Mouse (Mus musculus) heart, embryonic 11.5 days (tissue): Measurements from ENCODE around the gene Grwd1. TPM values are rescaled to one million over a fixed set of nuclear protein-coding genes. Genes with fewer than 3 reads are reported as not detected.

Experiments
- ATAC-seq: fragments of 200-750 bp; cut with Nextera tagmentation; replicated peaks from 2 replicates; pipeline ENCODE4 v1.8.0; 2017; ENCODE audit warnings: moderate library complexity; ENCODE audit not compliant: insufficient number of reproducible peaks, low FRiP score, low TSS enrichment
- H3K27ac ChIP-seq: fragments of 300-500 bp; sonication (generic); 2 replicates; pipeline ENCODE4 v1.5.1; 2014; ENCODE audit warnings: mild to moderate bottlenecking, low read depth, low read length
- H3K27me3 ChIP-seq: fragments of 300-500 bp; sonication (generic); 2 replicates; pipeline ENCODE4 v1.6.1; 2014; ENCODE audit warnings: mild to moderate bottlenecking, low read length, mixed read lengths; ENCODE audit not compliant: control insufficient read depth, insufficient read depth
- H3K36me3 ChIP-seq: fragments of 300-500 bp; sonication (generic); 2 replicates; pipeline ENCODE4 v1.6.1; 2014; ENCODE audit warnings: mild to moderate bottlenecking, low read length, moderate library complexity, mixed read lengths; ENCODE audit not compliant: control insufficient read depth, insufficient read depth
- H3K4me1 ChIP-seq: fragments of 300-500 bp; sonication (generic); 2 replicates; pipeline ENCODE4 v1.6.1; 2014; ENCODE audit warnings: low read length; ENCODE audit not compliant: control insufficient read depth, insufficient read depth
- H3K4me2 ChIP-seq: fragments of 300-500 bp; sonication (generic); 2 replicates; pipeline ENCODE4 v1.6.1; 2014; ENCODE audit warnings: mild to moderate bottlenecking, moderate library complexity
- H3K4me3 ChIP-seq: fragments of 300-500 bp; sonication (generic); 2 replicates; pipeline ENCODE4 v1.5.1; 2014; ENCODE audit warnings: low read depth, low read length
- H3K9ac ChIP-seq: fragments of 300-500 bp; sonication (generic); 2 replicates; pipeline ENCODE4 v1.6.1; 2014; ENCODE audit warnings: mild to moderate bottlenecking, low read depth, low read length, moderate library complexity
- H3K9me3 ChIP-seq: fragments of 300-500 bp; sonication (generic); replicated peaks from 2 replicates; pipeline ENCODE4 v1.6.1; 2016; ENCODE audit warnings: low read length; ENCODE audit not compliant: control insufficient read depth
- WGBS: fragments of 180-500 bp; shearing (Covaris S2); extraction: QIAGEN DNeasy Blood & Tissue Kit; methylation state at CpG from one replicate; pipeline ENCODE4 v1.1.7; 2014; ENCODE audit not compliant: insufficient replicate concordance; 5-methylcytosine and 5-hydroxymethylcytosine counted together
- polyA plus RNA-seq: library from polyadenylated mRNA; unstranded; fragments of >200 nt; fragmentation: Nextera tagmentation; extraction: Ambion mirVana; gene quantifications from 2 replicates; pipeline ENCODE4 v1.2.1, GENCODE M21; 2014

Grwd1 gene
- polyA plus RNA-seq, 1 experiment from 2014 or later = 48.7 TPM

DNA sequence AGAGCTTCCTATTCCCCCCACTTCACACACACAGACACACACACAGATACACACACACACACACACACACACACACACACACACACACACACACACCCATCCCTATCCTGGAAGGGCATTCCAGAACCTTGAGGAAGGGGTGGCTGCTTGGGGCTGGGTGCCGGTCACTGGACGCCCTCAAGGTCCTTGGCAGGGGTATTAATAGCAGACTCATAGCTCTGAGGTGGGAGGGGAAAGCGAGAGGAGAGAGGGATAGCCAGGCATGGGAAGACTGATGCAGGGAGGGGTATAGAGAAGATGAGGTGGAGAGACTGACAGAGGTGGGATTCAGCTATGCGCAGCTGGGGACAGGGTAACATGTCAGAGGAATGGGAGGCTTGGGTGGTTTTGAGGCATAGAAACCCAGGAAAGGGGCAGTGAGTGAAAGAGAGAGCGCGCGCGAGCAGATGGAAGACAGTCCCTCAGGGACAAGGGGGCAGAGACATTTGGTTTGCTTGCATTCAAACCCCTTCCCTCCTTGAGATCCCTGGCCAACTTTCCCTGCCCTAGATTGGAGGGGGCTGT is 38.4 kb upstream of the Grwd1 start:
- H3K4me1 ChIP-seq = peaks cover 23% of the 10 kb centered on the region
- H3K9ac ChIP-seq = 0 out of 2 replicates have a peak overlapping the region, but pooled peaks have one; percentile 39
- peaks cover 57% of the 10 kb centered on the region for H3K27me3 ChIP-seq
- H3K4me2 ChIP-seq = peak overlapping the region; percentile 54
- H3K9me3 ChIP-seq = no peaks in the 10 kb centered on the region
- H3K27ac ChIP-seq = no peak overlapping the region
- no peak for ATAC-seq
- H3K4me3 ChIP-seq = peak overlapping the region; percentile 13; the same call in 1 of the 2 replicates
- no peaks in the 10 kb centered on the region for H3K36me3 ChIP-seq
- WGBS = 14% methylated on average over 8 of the region's 8 CpGs

GRCm38 (mm10) chr7:45867871-45868270 is 37.1 kb upstream of the Grwd1 start:
- H3K27me3 ChIP-seq = peaks cover 59% of the 10 kb centered on the region
- H3K4me1 ChIP-seq = peaks cover 17% of the 10 kb centered on the region; the same call in 1 of the 2 replicates
- H3K9me3 ChIP-seq = no peaks in the 10 kb centered on the region
- ATAC-seq = no peak
- H3K9ac ChIP-seq = no peak overlapping the region
- H3K27ac ChIP-seq = no peak overlapping the region
- H3K4me2 ChIP-seq = no peak overlapping the region
- no peaks in the 10 kb centered on the region for H3K36me3 ChIP-seq
- H3K4me3 ChIP-seq = no peak overlapping the region
- WGBS = 27% methylated on average over 2 of the region's 2 CpGs

GRCm38 (mm10) chr7:45865925-45866910 is 35.5 kb upstream of the Grwd1 start:
- WGBS = under 1% methylated on average over 102 of the region's 117 CpGs
- peaks cover 58% of the 10 kb centered on the region for H3K27me3 ChIP-seq

DNA sequence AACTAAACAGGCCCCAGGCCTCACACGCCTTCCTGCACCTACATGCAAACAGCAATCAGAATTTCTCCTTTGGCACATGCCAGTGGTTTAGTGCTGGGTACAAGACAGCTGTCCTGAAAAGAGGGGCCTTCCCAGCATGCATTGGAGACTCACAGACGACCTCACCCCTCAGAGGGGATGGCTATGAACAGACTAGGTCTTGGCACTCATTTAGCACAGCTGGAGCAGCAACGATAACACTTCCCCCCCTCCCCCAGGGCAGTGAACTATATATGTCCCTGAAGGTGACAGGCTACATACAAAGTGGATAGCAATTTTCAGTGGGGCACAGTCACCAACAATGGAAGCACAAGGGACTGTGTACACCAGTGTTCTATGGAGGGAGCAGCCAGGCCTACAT is 33.7 kb upstream of the Grwd1 start:
- 61% methylated on average over 3 of the region's 3 CpGs for WGBS
- peaks cover 6% of the 10 kb centered on the region; the same call in 1 of the 2 replicates for H3K4me1 ChIP-seq
- no peak overlapping the region for H3K4me3 ChIP-seq
- H3K27me3 ChIP-seq = peaks cover 56% of the 10 kb centered on the region
- H3K27ac ChIP-seq = no peak overlapping the region
- no peak overlapping the region for H3K4me2 ChIP-seq
- no peak for ATAC-seq
- no peaks in the 10 kb centered on the region for H3K9me3 ChIP-seq
- H3K9ac ChIP-seq = no peak overlapping the region
- no peaks in the 10 kb centered on the region for H3K36me3 ChIP-seq

More at GRCm38 (mm10) chr7:45865925-45866910, 35.5 kb upstream of the Grwd1 start:
- Histone ChIP-seq H3K9me3 (no peaks in the 10 kb centered on the region), H3K4me1 (peaks cover 17% of the 10 kb centered on the region; the same call in 1 of the 2 replicates), H3K27ac (0 out of 2 replicates have a peak overlapping the region, but pooled peaks have one; percentile 41), H3K4me2 (peak overlapping the region; percentile 87), H3K36me3 (no peaks in the 10 kb centered on the region), H3K4me3 (peak overlapping the region; percentile 66), H3K9ac (peak overlapping the region; percentile 83)
- peak; percentile 69 for ATAC-seq

DNA sequence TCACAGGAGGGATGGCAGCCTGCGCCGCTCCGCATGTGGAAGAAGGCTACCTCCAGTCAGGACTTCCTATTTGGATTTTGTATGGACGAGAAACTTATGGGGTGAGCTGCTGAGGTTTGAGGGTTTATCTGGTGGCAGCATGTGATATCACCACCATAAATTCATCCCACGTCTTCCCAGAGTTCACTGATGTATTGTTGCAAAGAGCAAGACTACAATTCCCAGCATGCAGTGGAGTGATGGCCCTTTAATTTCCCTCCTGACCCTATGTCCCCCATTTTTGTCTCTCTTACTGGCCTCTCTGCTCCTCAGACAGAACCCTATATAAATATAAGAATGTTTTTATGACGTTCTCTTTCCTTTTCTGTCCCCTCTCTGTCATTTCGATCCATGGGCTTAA is 32.1 kb upstream of the Grwd1 start:
- peaks cover 57% of the 10 kb centered on the region for H3K27me3 ChIP-seq
- 82% methylated on average over 7 of the region's 7 CpGs for WGBS
- H3K4me3 ChIP-seq = no peak overlapping the region
- H3K9me3 ChIP-seq = no peaks in the 10 kb centered on the region
- peaks cover 2% of the 10 kb centered on the region; the same call in 1 of the 2 replicates for H3K4me1 ChIP-seq
- no peak overlapping the region for H3K4me2 ChIP-seq
- ATAC-seq = no peak
- H3K36me3 ChIP-seq = no peaks in the 10 kb centered on the region
- no peak overlapping the region for H3K9ac ChIP-seq
- H3K27ac ChIP-seq = no peak overlapping the region

DNA sequence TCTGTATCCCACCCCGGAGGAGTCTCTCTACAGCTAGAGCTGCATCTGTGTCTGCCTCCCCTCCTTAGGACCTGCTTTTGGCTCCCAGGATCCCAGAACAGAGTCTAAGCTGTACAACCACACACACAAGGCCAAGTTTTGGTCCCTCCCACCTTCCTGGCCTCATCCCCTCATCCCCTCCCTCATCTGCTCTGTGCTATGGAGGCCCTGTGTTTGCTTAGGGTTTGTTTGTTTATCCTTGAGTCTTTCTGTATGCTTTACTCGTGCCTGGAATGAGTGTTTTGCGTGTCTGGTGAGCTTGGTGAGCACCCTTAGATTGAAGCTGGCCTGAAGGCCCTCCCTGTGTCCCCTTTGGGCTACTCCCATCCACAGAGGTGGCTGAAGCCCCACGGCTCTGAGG is 28.3 kb upstream of the Grwd1 start:
- peaks cover 59% of the 10 kb centered on the region for H3K27me3 ChIP-seq
- 44% methylated on average over 4 of the region's 4 CpGs for WGBS
- no peak overlapping the region for H3K4me3 ChIP-seq
- no peaks in the 10 kb centered on the region for H3K9me3 ChIP-seq
- ATAC-seq = no peak
- H3K27ac ChIP-seq = no peak overlapping the region
- H3K36me3 ChIP-seq = no peaks in the 10 kb centered on the region
- no peak overlapping the region for H3K4me2 ChIP-seq
- no peak overlapping the region for H3K9ac ChIP-seq
- no peaks in the 10 kb centered on the region for H3K4me1 ChIP-seq

- Histone ChIP-seq H3K9ac (no peak overlapping the region), H3K4me1 (no peaks in the 10 kb centered on the region), H3K4me3 (peak overlapping the region; percentile 38), H3K36me3 (no peaks in the 10 kb centered on the region), H3K4me2 (peak overlapping the region; percentile 67), H3K9me3 (no peaks in the 10 kb centered on the region), H3K27ac (no peak overlapping the region), H3K27me3 (peaks cover 60% of the 10 kb centered on the region)
- WGBS = 2% methylated on average over 29 of the region's 30 CpGs
- ATAC-seq = peak; percentile 50
These were observed 26.5 kb upstream of the Grwd1 start for GRCm38 (mm10) chr7:45856950-45857901.

DNA sequence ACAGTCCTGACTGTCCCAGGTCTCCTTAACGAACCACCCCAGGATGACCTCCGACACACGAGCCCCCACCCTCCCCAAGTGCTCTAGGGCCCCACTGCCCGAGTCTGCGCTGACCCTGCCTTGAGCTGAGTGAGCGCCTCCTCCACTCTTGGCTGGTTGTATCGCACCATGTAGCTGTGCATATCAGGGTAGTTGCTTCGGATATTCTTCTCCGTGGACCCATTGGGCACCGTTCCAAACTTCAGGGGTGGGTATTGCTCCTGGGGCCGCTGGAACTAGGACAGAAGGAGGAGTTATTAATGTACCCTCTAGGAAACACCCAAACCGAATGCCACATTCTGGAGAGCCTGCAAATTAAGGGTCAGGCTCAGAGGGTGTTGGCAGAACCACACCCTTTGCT is 22.3 kb upstream of the Grwd1 start:
- Histone ChIP-seq H3K4me3 (no peak overlapping the region), H3K4me2 (no peak overlapping the region), H3K9ac (no peak overlapping the region), H3K27ac (no peak overlapping the region), H3K36me3 (no peaks in the 10 kb centered on the region), H3K9me3 (no peaks in the 10 kb centered on the region), H3K4me1 (no peaks in the 10 kb centered on the region), H3K27me3 (peaks cover 31% of the 10 kb centered on the region)
- ATAC-seq = no peak
- WGBS = 76% methylated on average over 12 of the region's 12 CpGs
